Mouse (Mus musculus): ENCODE measurements at regions not wholly inside any gene's neighbourhood (a gene's known extent, or its start where the extent isn't known, plus 50 kb on each side); places are given as distances from the start of the nearest gene placed in this dataset.

GRCm38 (mm10) chr15:59852271-59853000 is 164.0 kb downstream of the 4933412E24Rik start:
- intact Hi-C loops (cut with DNase I): no loop called here
- DNase-seq: no peak

DNA sequence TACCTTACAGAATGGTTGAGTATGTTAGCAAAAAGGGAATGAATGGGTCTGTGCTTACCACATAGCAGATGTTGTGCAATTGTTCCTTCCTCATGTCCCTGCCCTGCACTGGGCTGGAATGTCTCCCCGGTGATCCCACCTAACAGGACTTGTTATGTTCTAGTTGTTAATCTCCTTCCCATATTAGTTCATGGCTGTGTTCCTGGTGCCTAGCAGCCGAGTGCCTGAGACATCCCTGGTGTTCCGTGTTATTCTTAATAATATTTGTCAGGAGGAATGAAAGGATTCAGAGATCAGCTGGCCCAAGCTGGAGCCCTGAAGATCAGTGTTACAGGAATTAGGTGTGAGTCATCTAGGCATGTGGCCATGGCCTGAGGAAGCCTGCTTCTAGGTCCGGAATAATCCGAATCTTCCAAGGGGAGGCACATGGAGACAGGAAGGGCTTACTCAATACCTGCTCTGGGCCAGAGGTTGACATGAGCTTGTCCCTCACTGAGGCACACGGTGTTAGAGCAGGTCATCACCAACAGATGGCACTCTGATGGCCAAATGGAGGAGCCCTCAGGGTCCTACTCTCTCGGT is 171.2 kb downstream of the 4933412E24Rik start:
- DNase-seq: no peak

DNA sequence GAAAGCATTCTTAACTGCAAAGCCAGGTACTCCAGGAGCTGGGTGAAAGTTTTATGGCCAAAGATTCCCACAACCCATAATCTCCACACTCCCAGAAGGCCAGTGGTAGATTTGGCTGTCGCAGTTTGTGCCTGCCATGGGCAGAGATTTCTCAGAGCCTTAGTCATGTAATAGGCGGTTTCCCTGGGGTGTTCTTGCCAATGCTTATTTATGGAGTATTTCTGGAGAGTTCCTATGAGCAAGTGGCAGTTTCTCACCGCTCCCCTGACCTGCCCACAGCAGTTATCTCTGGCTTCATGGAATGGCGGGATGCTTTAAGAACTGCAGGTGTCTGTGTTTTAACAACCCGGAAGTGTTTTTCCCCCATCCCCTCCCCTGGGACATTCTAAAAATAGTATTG is 179.8 kb downstream of the 4933412E24Rik start:
- intact Hi-C loops (cut with DNase I): no loop called here
- no peak for DNase-seq

More for the DNA sequence above, 171.2 kb downstream of the 4933412E24Rik start:
- intact Hi-C loops (cut with DNase I): no loop called here

DNA sequence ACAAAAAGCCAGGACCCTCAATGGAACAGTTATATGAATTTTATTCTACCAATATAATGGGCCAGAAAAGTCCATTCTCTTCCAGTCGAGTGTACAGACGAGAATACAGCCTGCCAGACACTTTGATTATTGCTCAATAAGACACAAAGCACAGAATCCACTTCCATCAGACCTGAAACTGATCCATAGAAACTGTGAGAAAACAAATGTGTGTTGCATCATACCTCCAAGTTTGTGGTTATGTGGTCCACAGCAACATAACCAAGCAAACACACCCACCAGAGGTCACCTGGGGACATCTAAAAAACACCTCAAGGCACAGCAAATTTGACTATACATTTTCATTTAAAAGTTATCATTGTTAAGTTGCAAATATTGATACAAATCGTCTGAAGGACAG is 183.2 kb downstream of the 4933412E24Rik start:
- no peak for DNase-seq
- intact Hi-C loops (cut with DNase I): no loop called here

- intact Hi-C loops (cut with DNase I): no loop called here
- DNase-seq: no peak
These were observed 184.9 kb downstream of the 4933412E24Rik start for GRCm38 (mm10) chr15:59831481-59831880.

DNA sequence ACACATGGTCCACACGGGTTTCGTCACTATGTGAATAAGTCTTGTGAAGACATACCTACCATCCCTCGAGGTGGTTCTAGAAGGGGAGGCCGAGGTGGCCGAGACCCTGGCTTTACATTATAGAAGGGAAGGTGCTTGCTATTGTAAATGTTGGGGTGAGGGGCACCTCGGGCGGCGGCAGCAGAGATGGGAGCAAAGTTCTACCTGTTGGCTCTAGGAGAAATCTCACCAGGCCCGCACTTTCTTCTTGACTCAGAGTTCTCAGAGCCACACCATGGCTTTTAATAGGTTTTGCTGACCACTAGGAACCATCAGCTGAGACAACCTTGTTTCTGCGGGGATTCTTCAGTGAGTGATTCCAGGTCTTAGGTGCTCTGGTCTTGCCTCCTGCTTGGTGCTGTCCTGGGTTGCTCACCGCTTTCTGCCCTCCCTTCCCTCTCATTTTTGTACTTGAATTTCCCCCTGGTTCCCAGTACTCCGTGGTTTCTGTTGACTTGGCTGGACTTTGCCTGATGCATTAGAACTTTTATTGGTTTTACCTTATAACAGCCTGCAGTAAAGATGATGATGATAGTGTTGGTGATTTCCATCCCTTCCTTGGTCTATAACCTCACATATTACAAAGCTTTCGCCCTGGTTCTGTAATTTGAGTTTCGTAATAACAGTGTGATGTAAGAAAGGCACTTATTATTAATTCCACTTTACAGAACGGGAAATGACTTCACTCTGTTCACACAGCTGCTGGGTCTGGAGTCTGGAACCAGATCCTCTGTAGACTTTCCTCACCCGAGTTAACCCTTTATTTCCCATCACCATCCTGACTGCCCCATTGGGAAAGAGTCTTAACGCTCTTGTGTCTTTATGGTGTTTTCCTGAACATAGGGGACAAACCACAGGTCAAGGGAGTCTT is 185.6 kb downstream of the 4933412E24Rik start:
- no peak for DNase-seq
- intact Hi-C loops (cut with DNase I): no loop called here

DNA sequence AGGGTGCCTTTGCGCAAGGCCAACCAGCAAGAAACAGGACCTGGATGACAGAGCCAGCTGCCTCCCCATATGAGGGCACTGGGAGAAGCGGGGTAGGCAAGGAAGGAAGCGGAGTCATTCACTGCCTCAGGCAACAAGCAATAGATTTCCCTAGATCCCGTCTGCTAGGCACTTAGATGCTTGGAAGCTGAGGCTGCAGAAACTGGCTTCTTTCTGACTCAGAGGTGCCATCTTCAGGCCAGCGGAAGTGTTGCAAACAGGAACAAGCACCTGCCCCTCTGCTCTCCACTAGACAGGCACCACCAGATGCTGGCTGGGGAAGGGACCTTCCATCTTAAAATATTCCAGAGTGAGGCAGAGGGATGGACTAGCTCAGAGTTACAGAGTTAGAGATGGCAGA is 188.0 kb downstream of the 4933412E24Rik start:
- DNase-seq: peak; percentile 82
- intact Hi-C loops (cut with DNase I): loop anchor here (10.0 kb wide), 1 partner anchor 174 kb away; no protein-coding TSS in a partner anchor

DNA sequence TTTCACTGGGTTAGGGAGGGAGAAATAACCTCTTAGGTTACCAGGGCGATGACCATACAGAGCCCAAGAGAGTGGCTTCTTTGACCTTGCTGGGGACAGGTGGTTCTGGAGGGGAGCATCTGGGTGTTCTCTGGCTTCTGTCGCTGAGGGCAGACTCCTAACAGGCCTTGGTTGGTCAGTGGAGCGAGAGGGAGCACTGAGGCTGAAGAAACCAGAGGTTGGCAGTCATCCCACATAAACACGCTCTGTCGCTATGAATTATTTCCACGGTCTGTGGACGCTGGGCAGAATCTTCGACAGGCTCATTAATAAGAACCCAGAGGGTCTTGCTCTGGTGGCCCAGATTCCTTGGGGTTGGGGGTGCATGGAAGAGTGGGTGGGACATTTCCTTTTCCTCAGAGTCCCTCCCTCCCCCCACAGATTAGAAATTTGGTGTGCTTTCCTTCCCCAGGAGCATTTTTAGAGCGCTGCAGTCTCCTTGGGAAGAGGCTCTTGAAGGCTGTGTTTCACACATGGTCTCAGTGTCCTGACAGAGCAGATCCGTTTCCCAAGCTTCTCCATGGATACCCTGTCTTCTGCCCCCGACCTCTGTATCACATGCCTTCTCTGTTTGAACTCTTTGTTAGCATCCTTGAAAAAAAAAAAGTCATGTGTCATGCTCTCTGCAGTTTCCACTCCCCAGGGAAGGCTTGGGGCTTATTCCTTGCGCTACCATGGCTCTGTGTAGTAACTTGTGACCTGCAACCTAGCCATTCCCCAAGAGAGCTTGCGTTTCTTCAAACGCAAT is 190.1 kb downstream of the 4933412E24Rik start:
- intact Hi-C loops (cut with DNase I): loop anchor here (10.0 kb wide), 1 partner anchor 172 kb away; no protein-coding TSS in a partner anchor
- DNase-seq: peak; percentile 84

- no peak for DNase-seq
- intact Hi-C loops (cut with DNase I): loop anchor here (2.0 to 10.0 kb wide), 2 partner anchors 169 to 433 kb away; no protein-coding TSS in a partner anchor
These were observed 192.5 kb downstream of the 4933412E24Rik start for GRCm38 (mm10) chr15:59823921-59824320.

DNA sequence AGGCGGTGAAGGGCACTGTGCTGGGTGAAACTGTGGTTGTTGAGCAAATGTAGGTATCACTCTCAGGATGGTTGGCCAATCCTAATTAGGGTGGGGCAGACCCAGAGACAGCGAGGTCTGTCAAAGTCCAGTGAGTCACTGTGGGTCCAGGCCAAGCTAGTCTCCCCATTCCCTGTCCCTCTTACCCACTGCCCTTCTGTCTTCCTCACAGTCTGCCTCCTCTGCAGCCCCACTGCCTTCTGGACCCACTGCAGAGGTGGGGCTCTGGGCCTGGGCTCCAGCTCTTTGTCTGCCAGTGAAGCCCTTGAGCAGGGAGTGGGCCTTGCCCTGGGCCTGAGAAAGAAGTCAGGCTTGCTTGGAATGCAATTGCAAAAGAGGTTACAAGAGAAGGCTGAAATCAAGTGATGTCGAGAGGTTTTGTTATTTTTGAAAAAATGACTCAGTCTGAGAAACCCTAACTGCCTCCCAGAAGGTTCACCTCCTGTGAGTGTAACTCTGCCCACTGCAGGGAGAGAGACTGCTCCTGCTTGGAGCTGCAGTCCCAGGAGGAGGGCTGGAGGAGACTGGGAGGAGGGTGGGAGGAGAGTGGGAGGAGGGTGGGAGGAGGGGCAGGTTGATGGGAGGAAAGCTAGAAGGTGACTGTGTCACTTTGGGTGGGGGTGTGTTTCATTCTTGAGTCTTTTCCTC is 193.3 kb downstream of the 4933412E24Rik start:
- intact Hi-C loops (cut with DNase I): loop anchor here (10.0 kb wide), 1 partner anchor 168 kb away; no protein-coding TSS in a partner anchor
- no peak for DNase-seq

DNA sequence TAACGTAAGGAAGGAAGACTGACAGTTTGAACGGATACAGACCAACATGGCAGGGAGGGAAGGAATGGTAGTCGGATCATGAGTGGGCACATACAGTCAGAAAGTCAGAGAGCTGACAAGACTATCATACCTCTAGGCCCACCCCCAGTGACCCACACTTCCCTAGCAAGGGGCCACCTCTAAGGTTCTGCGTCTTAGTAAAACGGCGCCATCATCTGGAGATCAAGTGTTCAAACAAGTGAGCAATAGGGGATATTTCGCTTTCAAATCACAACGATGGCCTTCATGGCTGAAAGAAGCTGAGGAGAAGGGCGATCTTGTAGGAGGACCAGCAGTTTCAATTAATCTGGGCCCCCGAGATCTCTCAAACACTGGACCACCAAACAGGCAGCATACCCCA is 196.1 kb downstream of the 4933412E24Rik start:
- intact Hi-C loops (cut with DNase I): loop anchor here (10.0 kb wide), 1 partner anchor 166 kb away; no protein-coding TSS in a partner anchor
- no peak for DNase-seq

DNA sequence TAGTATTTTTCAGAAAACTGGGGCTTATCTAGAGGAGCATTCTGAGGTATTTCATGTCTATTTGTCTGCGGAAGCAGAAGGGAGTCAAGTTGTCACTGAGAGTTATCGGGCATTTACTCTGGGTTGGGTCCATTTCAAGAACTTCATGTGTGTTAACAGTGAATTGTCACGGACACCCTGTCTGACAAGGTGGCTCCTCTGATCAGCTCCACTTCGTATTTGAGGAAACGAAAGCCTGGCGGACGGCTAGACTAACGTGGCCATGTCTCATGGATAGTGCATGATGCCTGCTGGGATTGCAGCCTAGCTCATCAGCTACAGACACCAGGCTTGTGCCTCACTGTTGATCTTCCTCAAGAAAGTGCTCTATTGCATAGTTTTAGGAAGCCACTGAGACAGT is 200.4 kb downstream of the 4933412E24Rik start:
- intact Hi-C loops (cut with DNase I): no loop called here
- DNase-seq: no peak

- intact Hi-C loops (cut with DNase I): no loop called here
- DNase-seq: no peak
These were observed 204.8 kb downstream of the 4933412E24Rik start for GRCm38 (mm10) chr15:59811566-59811965.

DNA sequence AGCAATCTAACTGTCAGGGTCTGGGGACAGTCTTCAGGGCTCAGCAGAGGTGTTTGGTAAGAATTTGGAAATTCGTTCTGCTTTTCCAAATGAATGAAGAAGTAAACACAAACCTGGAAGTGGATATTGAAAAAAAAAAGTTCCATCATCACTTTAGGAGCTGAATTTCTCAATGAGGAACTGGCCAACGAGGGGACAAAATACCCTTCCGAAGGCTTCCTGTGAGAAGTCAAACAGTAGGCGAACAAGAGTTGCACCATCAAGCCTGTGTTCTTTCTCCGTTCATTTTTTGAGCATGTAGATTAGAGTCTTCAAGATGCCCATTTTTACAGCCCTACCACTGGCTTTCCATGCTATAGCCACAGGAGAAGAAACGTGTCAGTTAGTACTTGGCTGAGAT is 207.1 kb downstream of the 4933412E24Rik start:
- intact Hi-C loops (cut with DNase I): no loop called here
- no peak for DNase-seq

- DNase-seq: no peak
- intact Hi-C loops (cut with DNase I): no loop called here
These were observed 208.7 kb downstream of the 4933412E24Rik start for GRCm38 (mm10) chr15:59807723-59808122.

DNA sequence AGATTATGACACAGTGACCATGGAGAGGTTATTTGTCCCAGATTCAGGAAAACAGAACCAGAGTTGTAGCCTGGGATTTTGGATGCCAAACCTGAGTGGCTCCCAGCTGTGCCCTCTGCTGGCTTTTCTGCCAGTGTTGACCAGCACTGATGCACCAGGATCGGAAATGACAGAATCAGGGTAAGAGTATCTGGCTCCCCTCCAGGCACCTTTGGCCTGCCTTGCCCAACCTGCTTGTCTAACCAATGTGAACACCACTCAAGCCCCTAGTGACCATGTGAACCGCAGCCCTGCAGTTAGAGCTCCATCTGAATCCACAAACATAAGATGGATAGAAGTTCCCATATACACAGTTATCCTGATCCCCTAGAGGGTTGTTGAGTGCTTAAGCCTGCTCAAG is 210.6 kb downstream of the 4933412E24Rik start:
- intact Hi-C loops (cut with DNase I): no loop called here

DNA sequence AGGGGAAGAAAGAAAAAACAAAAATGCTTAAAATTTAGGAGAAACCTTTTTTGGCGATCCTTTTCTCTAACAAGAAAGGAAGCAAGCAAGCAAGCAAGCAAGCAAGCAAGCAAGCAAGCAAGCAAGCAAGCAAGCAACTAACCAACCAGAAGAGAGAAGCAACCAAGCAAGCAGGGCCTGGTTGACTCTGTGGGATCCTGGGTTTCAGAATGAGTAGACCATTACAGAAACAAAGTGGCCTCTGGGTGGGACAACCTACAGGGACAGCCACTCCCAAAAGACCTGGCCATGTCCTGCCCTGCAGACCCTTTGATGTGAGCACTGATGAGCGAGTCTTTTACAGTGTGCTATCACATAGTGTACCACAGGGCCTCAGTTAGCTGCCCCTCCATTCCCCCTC is 211.6 kb downstream of the 4933412E24Rik start:
- DNase-seq: no peak
- intact Hi-C loops (cut with DNase I): no loop called here

More for the DNA sequence above, 210.6 kb downstream of the 4933412E24Rik start:
- DNase-seq: no peak

GRCm38 (mm10) chr15:59804394-59804793 is 212.0 kb downstream of the 4933412E24Rik start:
- intact Hi-C loops (cut with DNase I): no loop called here

DNA sequence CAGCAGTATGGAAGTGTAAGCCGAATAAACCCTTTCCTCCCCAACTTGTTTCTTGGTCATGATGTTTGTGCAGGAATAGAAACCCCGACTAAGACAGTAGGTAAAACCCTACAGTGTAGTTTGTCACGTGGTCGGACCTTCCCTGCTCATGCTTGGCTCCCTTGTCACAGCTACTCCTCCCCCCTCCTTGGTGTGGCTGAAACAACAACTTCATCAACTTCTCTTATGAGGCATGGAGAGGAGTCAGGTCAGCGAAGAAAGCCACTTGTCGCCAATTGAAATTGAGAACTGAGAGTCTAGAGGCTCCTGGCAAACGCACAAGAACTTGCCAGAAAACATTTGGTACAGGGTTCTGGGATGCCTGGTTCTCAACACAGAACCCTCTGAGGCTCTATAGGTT is 214.1 kb downstream of the 4933412E24Rik start:
- intact Hi-C loops (cut with DNase I): no loop called here
- no peak for DNase-seq

More at GRCm38 (mm10) chr15:59804394-59804793, 212.0 kb downstream of the 4933412E24Rik start:
- DNase-seq: no peak
